Mouse (Mus musculus) lung, embryonic 16.5 days (tissue): Measurements from ENCODE around the gene Trarg1. TPM values are rescaled to one million over a fixed set of nuclear protein-coding genes. Genes with fewer than 3 reads are reported as not detected.

ENCODE experiments used
- ATAC-seq: fragments of 200-750 bp; cut with Nextera tagmentation; 2 replicates; pipeline ENCODE4 v1.8.0; 2017; ENCODE audit warnings: low read depth, mild to moderate bottlenecking, moderate library complexity
- H3K27ac ChIP-seq: fragments of 300-500 bp; sonication (generic); 2 replicates; pipeline ENCODE4 v1.5.1; 2014; ENCODE audit warnings: mild to moderate bottlenecking, control low read depth, low read length
- H3K27me3 ChIP-seq: fragments of 300-500 bp; sonication (generic); 2 replicates; pipeline ENCODE4 v1.6.1; 2014; ENCODE audit warnings: low read depth, low read length, mixed read lengths; ENCODE audit not compliant: control insufficient read depth, insufficient read depth
- H3K36me3 ChIP-seq: fragments of 300-500 bp; sonication (generic); 2 replicates; pipeline ENCODE4 v1.6.1; 2014; ENCODE audit warnings: low read length; ENCODE audit not compliant: control insufficient read depth, insufficient read depth
- H3K4me1 ChIP-seq: fragments of 300-500 bp; sonication (generic); replicated peaks from 2 replicates; pipeline ENCODE4 v1.6.1; 2014; ENCODE audit warnings: low read length, mixed read lengths; ENCODE audit not compliant: control insufficient read depth, insufficient read depth
- H3K4me2 ChIP-seq: fragments of 300-500 bp; sonication (generic); 2 replicates; pipeline ENCODE4 v1.6.1; 2014; ENCODE audit warnings: low read depth, low read length, control low read depth
- H3K4me3 ChIP-seq: fragments of 300-500 bp; sonication (generic); 2 replicates; pipeline ENCODE4 v1.5.1; 2014; ENCODE audit warnings: mild to moderate bottlenecking, low read length, control low read depth
- H3K9ac ChIP-seq: fragments of 300-500 bp; sonication (generic); 2 replicates; pipeline ENCODE4 v1.6.1; 2014; ENCODE audit warnings: low read length, control low read depth
- H3K9me3 ChIP-seq: fragments of 300-500 bp; sonication (generic); 2 replicates; pipeline ENCODE4 v1.6.1; 2016; ENCODE audit warnings: low read length; ENCODE audit not compliant: control insufficient read depth
- WGBS: fragments of 180-500 bp; shearing (Covaris S2); extraction: QIAGEN DNeasy Blood & Tissue Kit; methylation state at CpG from one replicate; pipeline ENCODE4 v1.1.7; 2014; 5-methylcytosine and 5-hydroxymethylcytosine counted together
- polyA plus RNA-seq: library from polyadenylated mRNA; unstranded; fragments of >200 nt; fragmentation: Nextera tagmentation; extraction: Ambion mirVana; gene quantifications from 2 replicates; pipeline ENCODE4 v1.2.1, GENCODE M21; 2015

Trarg1 gene
- polyA plus RNA-seq, 1 experiment from 2014 or later: 1.2 TPM

- Histone ChIP-seq H3K4me1 (peaks cover 7% of the 10 kb centered on the region; the same call in 1 of the 2 replicates), H3K4me3 (no peak overlapping the region), H3K27me3 (peaks cover 49% of the 10 kb centered on the region), H3K4me2 (no peak overlapping the region), H3K36me3 (no peaks in the 10 kb centered on the region), H3K9me3 (no peaks in the 10 kb centered on the region), H3K9ac (no peak overlapping the region), H3K27ac (no peak overlapping the region)
- 26% methylated on average over 4 of the region's 4 CpGs for WGBS
- ATAC-seq: no peak
Measured at GRCm38 (mm10) chr11:76667807-76668206, 11.8 kb upstream of the Trarg1 start.

- Histone ChIP-seq H3K36me3 (no peaks in the 10 kb centered on the region), H3K9ac (0 out of 2 replicates have a peak within 1 kb of the TSS, but pooled peaks have one; percentile 15), H3K9me3 (no peaks in the 10 kb centered on the region), H3K4me1 (peaks cover 9% of the 10 kb centered on the region; the same call in 1 of the 2 replicates), H3K27me3 (peaks cover 50% of the 10 kb centered on the region), H3K4me2 (peak within 1 kb of the TSS; percentile 63), H3K27ac (no peak within 1 kb of the TSS), H3K4me3 (peak within 1 kb of the TSS; percentile 42)
- 57% methylated on average over 15 of the region's 15 CpGs for WGBS
- no peak for ATAC-seq
Measured at GRCm38 (mm10) chr11:76671871-76672475, 7.6 kb upstream of the Trarg1 start, which contains the start of gene Bhlha9. Gene Bhlha9, plus strand, starts transcription at chr11:76672470.

GRCm38 (mm10) chr11:76672561-76673384 is 6.8 kb upstream of the Trarg1 start:
- H3K27ac ChIP-seq: no peak overlapping the region
- H3K4me1 ChIP-seq: peaks cover 9% of the 10 kb centered on the region; the same call in 1 of the 2 replicates
- 2% methylated on average over 64 of the region's 64 CpGs for WGBS
- H3K9ac ChIP-seq: 0 out of 2 replicates have a peak overlapping the region, but pooled peaks have one; percentile 15
- peaks cover 43% of the 10 kb centered on the region for H3K27me3 ChIP-seq
- no peaks in the 10 kb centered on the region for H3K9me3 ChIP-seq
- no peak for ATAC-seq
- H3K4me3 ChIP-seq: peak overlapping the region; percentile 42
- H3K36me3 ChIP-seq: no peaks in the 10 kb centered on the region
- H3K4me2 ChIP-seq: peak overlapping the region; percentile 63

- no peaks in the 10 kb centered on the region for H3K36me3 ChIP-seq
- H3K4me1 ChIP-seq: peaks cover 9% of the 10 kb centered on the region; the same call in 1 of the 2 replicates
- no peaks in the 10 kb centered on the region for H3K9me3 ChIP-seq
- ATAC-seq: no peak
- no peak overlapping the region for H3K27ac ChIP-seq
- WGBS: 37% methylated on average over 8 of the region's 8 CpGs
- H3K9ac ChIP-seq: no peak overlapping the region
- peaks cover 43% of the 10 kb centered on the region for H3K27me3 ChIP-seq
- H3K4me3 ChIP-seq: no peak overlapping the region
- no peak overlapping the region for H3K4me2 ChIP-seq
Measured at GRCm38 (mm10) chr11:76674199-76674598, 5.4 kb upstream of the Trarg1 start.

- H3K9ac ChIP-seq: no peak overlapping the region
- H3K4me3 ChIP-seq: no peak overlapping the region
- WGBS: 30% methylated on average over 4 of the region's 4 CpGs
- H3K27me3 ChIP-seq: peaks cover 43% of the 10 kb centered on the region
- ATAC-seq: no peak
- H3K36me3 ChIP-seq: no peaks in the 10 kb centered on the region
- no peak overlapping the region for H3K4me2 ChIP-seq
- no peak overlapping the region for H3K27ac ChIP-seq
- H3K4me1 ChIP-seq: peaks cover 9% of the 10 kb centered on the region; the same call in 1 of the 2 replicates
- H3K9me3 ChIP-seq: no peaks in the 10 kb centered on the region
Measured at GRCm38 (mm10) chr11:76674704-76675103, 4.9 kb upstream of the Trarg1 start.

GRCm38 (mm10) chr11:76685604-76686003 is 6.0 kb downstream of the Trarg1 start:
- Histone ChIP-seq H3K4me2 (no peak overlapping the region), H3K36me3 (no peaks in the 10 kb centered on the region), H3K27ac (no peak overlapping the region), H3K27me3 (no peaks in the 10 kb centered on the region), H3K9ac (no peak overlapping the region), H3K4me1 (no peaks in the 10 kb centered on the region), H3K4me3 (no peak overlapping the region), H3K9me3 (no peaks in the 10 kb centered on the region)
- WGBS: 51% methylated on average over 2 of the region's 2 CpGs
- ATAC-seq: no peak

- H3K4me2 ChIP-seq: no peak overlapping the region
- no peak overlapping the region for H3K9ac ChIP-seq
- H3K27me3 ChIP-seq: no peaks in the 10 kb centered on the region
- no peaks in the 10 kb centered on the region for H3K9me3 ChIP-seq
- ATAC-seq: no peak
- no peaks in the 10 kb centered on the region for H3K4me1 ChIP-seq
- no peaks in the 10 kb centered on the region for H3K36me3 ChIP-seq
- no peak overlapping the region for H3K27ac ChIP-seq
- no peak overlapping the region for H3K4me3 ChIP-seq
- 74% methylated on average over 3 of the region's 3 CpGs for WGBS
Measured at GRCm38 (mm10) chr11:76692096-76692495, 12.5 kb downstream of the Trarg1 start.

- 56% methylated on average over 6 of the region's 6 CpGs for WGBS
- ATAC-seq: no peak
- no peak overlapping the region for H3K4me2 ChIP-seq
- no peak overlapping the region for H3K9ac ChIP-seq
- no peaks in the 10 kb centered on the region for H3K9me3 ChIP-seq
- H3K4me3 ChIP-seq: no peak overlapping the region
- no peaks in the 10 kb centered on the region for H3K27me3 ChIP-seq
- H3K36me3 ChIP-seq: no peaks in the 10 kb centered on the region
- H3K4me1 ChIP-seq: no peaks in the 10 kb centered on the region
- H3K27ac ChIP-seq: no peak overlapping the region
Measured at GRCm38 (mm10) chr11:76695810-76696209, 16.2 kb downstream of the Trarg1 start.

- Histone ChIP-seq H3K9ac (no peak overlapping the region), H3K4me3 (no peak overlapping the region), H3K36me3 (no peaks in the 10 kb centered on the region), H3K27me3 (no peaks in the 10 kb centered on the region), H3K9me3 (no peaks in the 10 kb centered on the region), H3K4me1 (no peaks in the 10 kb centered on the region), H3K4me2 (no peak overlapping the region), H3K27ac (no peak overlapping the region)
- 41% methylated on average over 8 of the region's 9 CpGs for WGBS
- no peak for ATAC-seq
Measured at GRCm38 (mm10) chr11:76699626-76700025, 20.0 kb downstream of the Trarg1 start.
